Mouse (Mus musculus) MEL (cell line): Measurements from ENCODE around the gene Dennd2c. TPM values are rescaled to one million over a fixed set of nuclear protein-coding genes. Genes with fewer than 3 reads are reported as not detected.

Source experiments
- DNase-seq: peaks from one replicate; pipeline ENCODE4 v3.0.0; 2011; ENCODE audit warnings: low read depth, low spot score
- H3K27ac ChIP-seq: 2 replicates; pipeline ENCODE4 v1.5.1; 2012; ENCODE audit warnings: low read depth, mild to moderate bottlenecking, control low read depth, low read length, moderate library complexity; ENCODE audit not compliant: control insufficient read depth
- H3K27me3 ChIP-seq, 2 experiments: fragments of 150-350 bp in 1 of 2; sonication (generic) in 1 of 2; 2 replicates each; pipeline ENCODE4 v1.6.1; 2012; ENCODE audit warnings: low read length in 2 of 2, mild to moderate bottlenecking in 2 of 2, improper control_type of control experiment in 1 of 2, moderate library complexity in 1 of 2; ENCODE audit not compliant: insufficient read depth in 2 of 2, control insufficient read depth in 1 of 2
- H3K36me3 ChIP-seq, 2 experiments: 2 replicates each; pipeline ENCODE4 v1.6.1; 2012 to 2014; ENCODE audit warnings: low read length in 2 of 2, improper control_type of control experiment in 1 of 2, inconsistent platforms in 1 of 2, mild to moderate bottlenecking in 1 of 2; ENCODE audit not compliant: insufficient read depth in 2 of 2, control insufficient read depth in 1 of 2
- H3K4me1 ChIP-seq, 2 experiments: fragments of 150-350 bp in 1 of 2; sonication (generic) in 1 of 2; 2 replicates each; pipeline ENCODE4 v1.6.1; 2012; ENCODE audit warnings: low read length in 2 of 2, improper control_type of control experiment in 1 of 2, mild to moderate bottlenecking in 1 of 2; ENCODE audit not compliant: insufficient read depth in 2 of 2, control insufficient read depth in 1 of 2
- H3K4me3 ChIP-seq, 2 experiments: fragments of 150-350 bp in 1 of 2; sonication (generic) in 1 of 2; 2 replicates each; pipeline ENCODE4 v1.5.1; 2012; ENCODE audit warnings: low read depth in 2 of 2, low read length in 2 of 2, mild to moderate bottlenecking in 2 of 2, moderate library complexity in 2 of 2, control low read depth in 1 of 2, improper control_type of control experiment in 1 of 2; ENCODE audit not compliant: control insufficient read depth in 1 of 2, insufficient read depth in 1 of 2
- H3K79me2 ChIP-seq: 2 replicates; pipeline ENCODE4 v1.6.1; 2012; ENCODE audit warnings: mild to moderate bottlenecking, low read length, moderate library complexity; ENCODE audit not compliant: control insufficient read depth, poor library complexity, insufficient read depth
- H3K9ac ChIP-seq: 2 replicates; pipeline ENCODE4 v1.6.1; 2012; ENCODE audit warnings: low read depth, mild to moderate bottlenecking, control low read depth, low read length, moderate library complexity; ENCODE audit not compliant: control insufficient read depth, poor library complexity, severe bottlenecking
- H3K9me3 ChIP-seq: fragments of 150-350 bp; sonication (generic); replicated peaks from 2 replicates; pipeline ENCODE4 v1.6.1; 2012; ENCODE audit warnings: mild to moderate bottlenecking, low read length, improper control_type of control experiment, moderate library complexity; ENCODE audit not compliant: insufficient read depth
- CHD1 ChIP-seq: IDR thresholded peaks from 2 replicates; pipeline ENCODE4 v1.6.1; 2012; ENCODE audit warnings: low read depth, mild to moderate bottlenecking, inconsistent platforms, low read length, improper control_type of control experiment
- CHD2 ChIP-seq: IDR thresholded peaks from 2 replicates; pipeline ENCODE4 v1.6.1; 2011; ENCODE audit warnings: low read length, improper control_type of control experiment
- CTCF ChIP-seq, 3 experiments: IDR thresholded peaks in 2 of 3; conservative IDR thresholded peaks in 1 of 3; 2 replicates each; pipeline ENCODE4 v1.5.1; 2011 to 2012; ENCODE audit warnings: low read length in 3 of 3, low read depth in 2 of 3, mild to moderate bottlenecking in 2 of 3, improper control_type of control experiment in 1 of 3, inconsistent platforms in 1 of 3, mixed read lengths in 1 of 3, moderate library complexity in 1 of 3; ENCODE audit not compliant: control insufficient read depth in 1 of 3, insufficient read depth in 1 of 3, poor library complexity in 1 of 3, severe bottlenecking in 1 of 3
- E2F4 ChIP-seq: IDR thresholded peaks from 2 replicates; pipeline ENCODE4 v1.6.1; 2011; ENCODE audit warnings: low read depth, low read length, improper control_type of control experiment, borderline replicate concordance
- EP300 ChIP-seq, 2 experiments: IDR thresholded peaks; 2 replicates each; pipeline ENCODE4 v1.6.1; 2011; ENCODE audit warnings: improper control_type of control experiment in 2 of 2, low read length in 2 of 2, low read depth in 1 of 2, mild to moderate bottlenecking in 1 of 2
- ETS1 ChIP-seq: IDR thresholded peaks from 2 replicates; pipeline ENCODE4 v1.6.1; 2012; ENCODE audit warnings: low read depth, mild to moderate bottlenecking, inconsistent platforms, low read length, improper control_type of control experiment, moderate library complexity
- GABPA ChIP-seq: IDR thresholded peaks from 2 replicates; pipeline ENCODE4 v1.6.1; 2012; ENCODE audit warnings: low read depth, mild to moderate bottlenecking, inconsistent platforms, low read length, improper control_type of control experiment, moderate library complexity
- GATA1 ChIP-seq: IDR thresholded peaks from 2 replicates; pipeline ENCODE4 v1.6.1; 2011; ENCODE audit warnings: low read depth, low read length, improper control_type of control experiment
- KAT2A ChIP-seq: conservative IDR thresholded peaks from 2 replicates; pipeline ENCODE4 v1.6.1; 2012; ENCODE audit warnings: low read depth, low read length, improper control_type of control experiment, inconsistent platforms
- MAZ ChIP-seq: IDR thresholded peaks from 2 replicates; pipeline ENCODE4 v1.6.1; 2012; ENCODE audit warnings: low read depth, mild to moderate bottlenecking, inconsistent platforms, low read length, improper control_type of control experiment
- NRF1 ChIP-seq: IDR thresholded peaks from 2 replicates; pipeline ENCODE4 v1.6.1; 2014; ENCODE audit warnings: low read depth, mild to moderate bottlenecking, inconsistent platforms, low read length, improper control_type of control experiment, moderate library complexity; ENCODE audit not compliant: poor library complexity, insufficient read depth, severe bottlenecking
- POLR2AphosphoS5 ChIP-seq: IDR thresholded peaks from 2 replicates; pipeline ENCODE4 v1.6.1; 2012; ENCODE audit warnings: low read depth, borderline replicate concordance, mild to moderate bottlenecking, inconsistent platforms, low read length, moderate library complexity, mixed read lengths
- RAD21 ChIP-seq: IDR thresholded peaks from 2 replicates; pipeline ENCODE4 v1.6.1; 2011; ENCODE audit warnings: mild to moderate bottlenecking, low read depth, low read length, improper control_type of control experiment
- RCOR1 ChIP-seq: IDR thresholded peaks from 2 replicates; pipeline ENCODE4 v1.6.1; 2012; ENCODE audit warnings: low read depth, mild to moderate bottlenecking, inconsistent platforms, low read length, improper control_type of control experiment
- SIN3A ChIP-seq: IDR thresholded peaks from 2 replicates; pipeline ENCODE4 v1.6.1; 2012; ENCODE audit warnings: low read length, improper control_type of control experiment, inconsistent platforms
- SMC3 ChIP-seq: IDR thresholded peaks from 2 replicates; pipeline ENCODE4 v1.6.1; 2011; ENCODE audit warnings: low read depth, low read length, improper control_type of control experiment
- TAL1 ChIP-seq: IDR thresholded peaks from 2 replicates; pipeline ENCODE4 v1.6.1; 2012; ENCODE audit warnings: mild to moderate bottlenecking, inconsistent platforms, low read length, moderate library complexity, mixed read lengths
- TCF12 ChIP-seq: IDR thresholded peaks from 2 replicates; pipeline ENCODE4 v1.6.1; 2014; ENCODE audit warnings: low read depth, mild to moderate bottlenecking, inconsistent platforms, low read length, improper control_type of control experiment, moderate library complexity
- USF1 ChIP-seq: IDR thresholded peaks from 2 replicates; pipeline ENCODE4 v1.6.1; 2014; ENCODE audit warnings: low read depth, mild to moderate bottlenecking, inconsistent platforms, low read length, improper control_type of control experiment, moderate library complexity
- USF2 ChIP-seq, 2 experiments: IDR thresholded peaks; 2 replicates each; pipeline ENCODE4 v1.6.1; 2011 to 2012; ENCODE audit warnings: improper control_type of control experiment in 2 of 2, low read length in 2 of 2, borderline replicate concordance in 1 of 2, inconsistent platforms in 1 of 2, low read depth in 1 of 2, mild to moderate bottlenecking in 1 of 2; ENCODE audit not compliant: insufficient read depth in 1 of 2
- ZC3H11A ChIP-seq: IDR thresholded peaks from 2 replicates; pipeline ENCODE4 v1.6.1; 2012; ENCODE audit warnings: low read depth, mild to moderate bottlenecking, inconsistent platforms, low read length, improper control_type of control experiment
- ZNF384 ChIP-seq: IDR thresholded peaks from 2 replicates; pipeline ENCODE4 v1.6.1; 2012; ENCODE audit warnings: low read depth, mild to moderate bottlenecking, inconsistent platforms, low read length, improper control_type of control experiment
- polyA plus RNA-seq, 2 experiments: library from polyadenylated mRNA; stranded (reverse) in 1 of 2; unstranded in 1 of 2; fragments of >175 nt in 1 of 2; fragments of >200 nt in 1 of 2; gene quantifications; 2 replicates each; pipeline versions ENCODE4 v1.2.1 to v1.2.4; 2012; ENCODE audit warnings: low replicate concordance in 2 of 2, low read depth in 1 of 2; ENCODE audit not compliant: insufficient read length in 2 of 2, insufficient read depth in 1 of 2, missing spikeins in 1 of 2
- total RNA-seq: library from RNA; depleted of rRNA; stranded (reverse); fragments of 300-350 nt; gene quantifications from 2 replicates; pipeline ENCODE4 v1.2.3, GENCODE M21; 2012

The Dennd2c gene
- total and polyA plus RNA-seq, 3 experiments, result 5.0 to 8.0 TPM; not detected in 1

- no peak overlapping the region for H3K4me3 ChIP-seq
- no peaks in the 10 kb centered on the region for H3K4me1 ChIP-seq
- TF ChIP-seq CTCF (IDR thresholded peaks at IDR 0.05 in 2 of 3, conservative IDR thresholded peaks at IDR 0.05 in 1 of 3; ENCODE audit: control insufficient read depth in 1 of 3, insufficient read depth in 1 of 3, low read depth in 2 of 3, low read length in 3 of 3, poor library complexity in 1 of 3, severe bottlenecking in 1 of 3) (no peak), EP300 (IDR thresholded peaks at IDR 0.05; ENCODE audit: low read depth in 1 of 2, low read length in 2 of 2) (no peak), SIN3A (no peak), E2F4 (no peak), KAT2A (no peak), ZC3H11A (no peak)
- H3K27me3 ChIP-seq, result no peaks in the 10 kb centered on the region
- no peak for DNase-seq
- H3K9me3 ChIP-seq, result no peaks in the 10 kb centered on the region
- peaks cover 0 to 5% of the 10 kb centered on the region in 2 experiments; a peak in 2 of 4 replicates for H3K36me3 ChIP-seq
- H3K9ac ChIP-seq, result no peak overlapping the region
- H3K79me2 ChIP-seq, result no peaks in the 10 kb centered on the region; the same call in 1 of the 2 replicates
- H3K27ac ChIP-seq, result no peak overlapping the region
These were observed 3.7 kb upstream of the Dennd2c start for GRCm38 (mm10) chr3:103098662-103099061.

GRCm38 (mm10) chr3:103099667-103100066 lies 2.7 kb upstream of the Dennd2c start:
- peak; percentile 54 for DNase-seq
- TF ChIP-seq USF1 (no peak), CHD2 (no peak), SMC3 (peak; percentile 78), TAL1 (no peak), NRF1 (no peak), ZC3H11A (peak; percentile 74), ZNF384 (no peak), USF2 (IDR thresholded peaks at IDR 0.05; ENCODE audit: borderline replicate concordance in 1 of 2, insufficient read depth in 1 of 2, low read depth in 1 of 2, low read length in 2 of 2) (no peak), RCOR1 (no peak), EP300 (IDR thresholded peaks at IDR 0.05; ENCODE audit: low read depth in 1 of 2, low read length in 2 of 2) (no peak), ETS1 (no peak), GABPA (no peak), RAD21 (peak; percentile 49), CTCF (IDR thresholded peaks at IDR 0.05 in 2 of 3, conservative IDR thresholded peaks at IDR 0.05 in 1 of 3; ENCODE audit: control insufficient read depth in 1 of 3, insufficient read depth in 1 of 3, low read depth in 2 of 3, low read length in 3 of 3, poor library complexity in 1 of 3, severe bottlenecking in 1 of 3) (peak; percentile 41 to 65 (median 44)), MAZ (no peak), CHD1 (no peak), GATA1 (no peak), KAT2A (no peak), TCF12 (no peak), POLR2AphosphoS5 (no peak)

More at GRCm38 (mm10) chr3:103099667-103100066, 2.7 kb upstream of the Dennd2c start:
- H3K79me2 ChIP-seq, result no peaks in the 10 kb centered on the region; the same call in 1 of the 2 replicates
- no peak overlapping the region for H3K27ac ChIP-seq
- no peaks in the 10 kb centered on the region for H3K9me3 ChIP-seq
- no peak overlapping the region for H3K4me3 ChIP-seq
- no peaks in the 10 kb centered on the region for H3K4me1 ChIP-seq
- H3K27me3 ChIP-seq, result no peaks in the 10 kb centered on the region
- no peak overlapping the region for H3K9ac ChIP-seq
- peaks cover 0 to 9% of the 10 kb centered on the region in 2 experiments; a peak in 2 of 4 replicates for H3K36me3 ChIP-seq
